Mouse (Mus musculus) c-Kit-positive CD71-positive TER-119-negative erythroid progenitor cells, embryonic 14.5 days (primary cell): ENCODE measurements around the gene Fam83g.
"Not testable (repeated sequence)": the region's sequence is repeated elsewhere in the genome, so short reads cannot be mapped to it uniquely, and the experiment has no call there.

Experiments used
- DNase-seq: peaks from one replicate; pipeline ENCODE4 v3.0.0-alpha.2; 2013; ENCODE audit warnings: low read depth

The Fam83g gene

DNA sequence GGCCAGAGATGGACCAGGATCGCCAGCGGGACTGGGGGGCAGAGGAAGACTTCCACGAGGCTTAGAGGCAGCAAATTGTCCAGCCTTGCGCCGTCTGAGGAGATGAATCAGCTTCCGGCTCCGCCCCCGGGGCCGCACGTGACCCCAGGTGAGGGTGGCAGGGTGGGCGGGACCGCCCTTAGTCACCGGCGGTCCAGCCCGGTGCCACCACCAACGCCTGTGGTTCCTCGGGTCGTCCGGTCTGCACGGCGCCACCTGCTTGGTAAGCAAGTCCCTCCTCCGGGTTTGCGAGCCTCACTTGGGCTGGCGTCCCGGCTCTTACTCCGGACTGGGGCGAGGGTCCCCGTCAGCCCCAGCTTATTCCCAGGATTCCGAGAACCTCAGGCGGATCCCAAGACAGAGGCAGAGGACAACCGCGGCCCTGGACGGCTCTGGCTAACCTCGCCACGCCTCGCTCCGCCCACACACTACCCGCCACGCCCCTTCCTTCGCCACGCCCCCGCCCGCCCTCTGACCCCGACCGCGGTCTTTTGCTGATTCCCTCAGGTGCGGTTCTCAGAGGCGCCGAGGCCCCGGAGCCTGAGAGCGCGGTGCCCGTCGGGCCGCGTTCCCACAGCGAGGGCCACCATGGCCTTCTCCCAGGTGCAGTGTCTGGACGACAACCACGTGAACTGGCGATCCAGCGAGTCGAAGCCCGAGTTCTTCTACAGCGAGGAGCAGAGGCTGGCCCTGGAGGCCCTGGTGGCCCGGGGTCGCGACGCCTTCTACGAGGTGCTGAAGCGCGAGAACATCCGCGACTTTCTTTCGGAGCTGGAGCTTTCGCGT, at the start of gene Fam83g:
Gene Fam83g (plus strand): TSS at position 185 of the 825 bp plus-strand sequence.
- peak; percentile 53 for DNase-seq

DNA sequence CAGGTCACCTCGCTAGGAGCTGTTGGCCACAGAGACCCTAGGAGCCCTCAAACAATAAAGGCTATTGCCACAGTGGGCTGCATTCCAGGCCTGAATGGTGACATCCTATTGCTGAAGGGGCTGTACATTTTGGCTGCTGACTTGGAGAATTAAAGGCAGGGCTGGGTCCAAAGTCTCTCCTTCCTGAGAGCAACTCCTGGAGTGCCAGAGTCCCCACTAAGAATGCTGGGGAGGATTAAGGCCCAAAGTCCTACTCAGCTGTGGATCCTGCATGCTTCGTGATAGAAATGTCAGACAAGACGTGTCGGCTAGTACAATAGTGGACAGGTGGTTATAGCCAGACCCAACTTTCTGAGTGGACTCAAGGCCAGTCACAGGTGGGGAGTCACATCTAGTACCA, 47.6 kb upstream of the Fam83g start:
- not testable (repeated sequence) for DNase-seq

DNA sequence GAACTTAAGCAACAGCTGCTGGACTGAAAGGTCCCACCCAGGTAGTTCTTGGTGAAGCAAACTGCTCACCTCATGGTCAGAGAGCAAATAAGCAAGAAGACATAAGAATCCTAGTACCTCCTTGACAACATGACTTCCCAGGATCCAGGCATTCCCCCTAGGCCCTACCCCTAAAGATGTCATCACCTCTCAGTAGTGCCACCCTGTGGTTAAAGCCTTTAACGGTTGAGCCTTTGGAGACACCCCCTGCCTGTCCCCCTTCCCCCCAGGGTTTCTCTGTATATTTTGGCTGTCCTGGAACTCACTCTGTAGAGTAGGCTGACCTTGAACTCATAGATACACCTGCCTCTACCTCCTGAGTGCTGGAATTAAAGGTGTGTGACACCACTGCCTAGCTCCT, 46.5 kb upstream of the Fam83g start:
- DNase-seq, result no peak

GRCm38 (mm10) chr11:61637856-61638255, 46.0 kb upstream of the Fam83g start:
- no peak for DNase-seq

DNA sequence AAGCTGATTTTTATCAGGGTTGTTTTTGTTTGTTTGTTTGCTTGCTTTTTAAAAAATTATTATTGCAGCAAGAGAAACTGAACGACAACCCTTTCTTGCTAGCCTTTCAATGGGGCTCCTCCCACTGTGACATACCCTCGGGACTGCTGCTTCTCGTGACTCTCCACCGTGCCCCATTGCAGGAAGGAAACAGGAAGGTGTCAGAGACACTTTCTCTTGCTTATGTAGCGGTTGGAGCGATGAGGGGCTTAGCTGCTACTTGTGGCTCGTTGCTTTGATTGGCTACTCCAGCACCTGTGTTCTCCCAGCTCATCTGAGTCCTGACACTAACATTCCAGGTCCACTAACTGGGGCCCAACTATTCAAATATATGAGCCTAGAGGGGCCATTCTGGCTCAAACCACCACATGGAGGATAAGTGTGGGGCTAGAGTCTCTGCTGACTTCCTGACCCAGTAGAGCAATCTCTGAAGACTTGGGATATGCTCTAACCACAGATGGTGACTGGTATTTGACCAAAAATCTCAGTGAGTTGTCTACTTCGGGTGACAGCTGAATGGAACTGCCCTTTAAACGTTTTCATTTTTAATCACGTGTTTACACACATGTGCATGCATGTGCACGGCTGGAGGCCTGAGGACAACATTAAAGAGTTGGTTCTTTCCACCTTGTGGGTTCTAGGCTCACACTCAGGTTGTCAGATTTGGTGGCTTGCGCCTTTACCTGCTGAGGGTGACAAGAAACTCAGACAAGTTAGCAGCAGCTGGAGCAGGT, 44.9 kb upstream of the Fam83g start:
- DNase-seq, result no peak

DNA sequence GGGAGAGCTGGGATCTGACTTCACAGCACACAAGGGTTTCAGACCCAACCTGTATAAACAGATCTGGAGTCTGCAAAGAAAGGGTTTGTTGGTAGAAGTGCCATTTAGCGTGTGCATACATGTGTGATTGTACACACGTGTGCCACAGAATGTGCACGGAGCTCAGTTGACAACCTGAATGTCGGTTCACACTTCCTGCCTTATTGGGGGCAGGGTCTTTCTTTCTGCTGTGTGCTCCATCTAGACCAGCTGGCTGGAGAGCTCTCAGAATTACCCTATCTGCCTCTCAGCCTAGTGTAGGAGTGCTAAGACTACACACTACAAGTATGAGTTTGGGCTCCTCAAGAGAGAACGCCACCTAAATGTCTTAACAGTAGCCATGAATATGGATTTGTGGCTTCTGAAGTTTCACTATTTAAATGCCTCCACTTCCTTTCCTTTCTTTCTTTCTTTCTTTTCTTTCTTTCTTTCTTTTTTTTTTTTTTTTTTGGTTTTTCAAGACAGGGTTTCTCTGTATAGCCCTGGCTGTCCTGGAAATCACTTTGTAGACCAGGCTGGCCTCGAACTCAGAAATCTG, 44.2 kb upstream of the Fam83g start:
- DNase-seq, result no peak

DNA sequence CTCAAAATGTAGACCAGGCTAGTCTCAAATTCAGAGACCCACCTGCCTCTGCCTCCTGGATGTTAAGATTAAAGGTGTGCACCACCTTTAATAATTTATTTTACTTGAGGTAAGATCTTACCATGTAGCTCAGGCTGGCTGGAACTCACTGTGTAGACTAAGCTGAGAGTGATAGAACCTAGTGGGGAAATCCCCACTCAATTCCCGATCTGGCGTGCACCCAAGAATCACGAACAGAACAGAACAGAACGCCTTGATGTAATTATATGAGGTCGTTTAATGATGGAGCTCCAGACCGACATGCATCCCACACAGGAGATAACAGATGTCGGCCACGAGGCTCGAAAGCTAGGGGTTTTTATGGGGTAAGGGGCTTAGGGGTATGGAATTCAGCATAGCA, 43.3 kb upstream of the Fam83g start:
- DNase-seq, result not testable (repeated sequence)

DNA sequence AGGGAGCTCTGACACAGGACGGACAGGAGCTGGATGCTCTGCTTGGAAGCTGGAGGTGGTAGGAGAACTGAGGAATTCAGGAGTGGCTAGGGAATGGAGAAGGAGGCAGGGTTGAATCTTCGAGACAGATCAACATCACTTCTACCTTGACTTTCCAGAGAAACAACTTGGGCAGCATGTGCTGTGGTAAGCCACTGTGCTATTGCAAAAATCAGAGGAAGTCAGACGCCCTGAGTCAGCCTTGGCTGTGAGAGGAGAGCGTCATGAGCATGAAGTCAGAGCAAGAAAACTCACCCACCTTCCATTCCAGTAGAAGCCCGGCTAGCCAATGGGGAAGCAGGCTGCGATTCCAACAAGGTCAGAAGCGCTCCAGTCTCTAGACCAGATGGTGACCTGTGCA, 41.8 kb upstream of the Fam83g start:
- no peak for DNase-seq

DNA sequence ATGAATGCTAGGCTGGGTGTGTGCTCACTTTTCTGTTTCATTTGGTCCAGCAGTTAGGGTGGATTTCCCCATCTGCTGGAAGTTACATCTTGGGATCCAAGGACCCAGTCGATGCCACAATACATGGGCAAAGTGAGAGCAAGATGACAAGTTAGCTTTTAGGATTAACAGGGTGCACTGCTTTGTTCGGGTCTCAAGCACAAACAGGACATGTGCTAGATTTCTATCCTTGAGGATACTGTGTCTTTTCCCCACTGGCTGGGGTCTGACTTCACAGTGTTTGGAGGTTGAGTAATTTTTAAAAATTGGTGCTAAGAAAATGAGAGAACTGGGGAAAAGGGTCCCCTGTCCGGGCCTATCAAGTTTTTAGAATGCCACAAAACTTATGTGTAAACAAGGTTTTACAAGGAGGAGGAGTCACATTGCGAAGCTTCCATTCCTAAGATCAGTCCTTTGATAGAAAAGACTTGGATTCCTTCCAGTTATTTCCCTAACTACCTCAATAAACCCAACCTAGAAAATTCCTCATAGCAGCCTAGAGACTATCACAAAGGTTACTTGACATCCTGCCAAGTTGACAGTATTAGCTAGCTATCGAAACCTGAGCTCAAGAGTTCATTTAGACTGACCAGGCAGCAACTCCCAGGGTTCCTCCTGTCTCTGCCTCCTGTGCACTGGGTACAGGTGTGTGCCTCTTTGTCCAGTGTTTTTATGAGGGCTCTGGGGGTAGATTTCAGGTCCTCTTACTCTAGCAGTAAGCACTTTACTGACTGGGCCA, 40.5 kb upstream of the Fam83g start:
- no peak for DNase-seq

GRCm38 (mm10) chr11:61644576-61645326, 39.1 kb upstream of the Fam83g start:
- DNase-seq, result no peak

- DNase-seq, result no peak
Observed at GRCm38 (mm10) chr11:61645357-61645857, 38.5 kb upstream of the Fam83g start.

DNA sequence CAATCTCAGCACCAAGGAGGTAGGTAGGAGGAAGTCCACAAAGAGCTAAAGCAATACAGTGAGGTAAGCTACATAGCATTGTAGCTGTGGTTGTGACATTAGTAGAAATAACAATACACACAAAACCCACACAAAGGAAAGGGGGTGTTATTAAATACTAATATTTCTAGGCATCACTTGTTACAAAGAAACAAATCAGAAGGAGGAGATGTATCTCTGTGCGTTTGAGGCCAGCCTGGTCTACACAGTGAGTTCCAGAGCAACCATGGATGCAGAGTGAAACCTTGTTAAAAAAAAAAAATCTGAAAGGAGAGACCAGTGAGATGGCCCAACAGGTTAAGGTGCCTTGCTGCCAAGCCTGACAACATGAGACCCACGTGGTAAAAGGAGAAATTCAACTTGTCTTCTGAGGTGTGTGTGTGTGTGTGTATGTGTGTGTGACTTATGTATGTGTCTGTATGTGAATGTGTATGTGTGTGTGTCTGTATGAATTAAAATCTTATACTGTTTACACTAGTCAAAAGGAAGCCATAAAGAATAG, 37.3 kb upstream of the Fam83g start:
- no peak for DNase-seq

- no peak for DNase-seq
Observed at GRCm38 (mm10) chr11:61647110-61647910, 36.6 kb upstream of the Fam83g start.

- DNase-seq, result no peak
Observed at GRCm38 (mm10) chr11:61647956-61648748, 35.7 kb upstream of the Fam83g start.

- DNase-seq, result no peak
Observed at GRCm38 (mm10) chr11:61648749-61649115, 35.2 kb upstream of the Fam83g start.

GRCm38 (mm10) chr11:61649163-61649580, 34.7 kb upstream of the Fam83g start:
- DNase-seq, result no peak

DNA sequence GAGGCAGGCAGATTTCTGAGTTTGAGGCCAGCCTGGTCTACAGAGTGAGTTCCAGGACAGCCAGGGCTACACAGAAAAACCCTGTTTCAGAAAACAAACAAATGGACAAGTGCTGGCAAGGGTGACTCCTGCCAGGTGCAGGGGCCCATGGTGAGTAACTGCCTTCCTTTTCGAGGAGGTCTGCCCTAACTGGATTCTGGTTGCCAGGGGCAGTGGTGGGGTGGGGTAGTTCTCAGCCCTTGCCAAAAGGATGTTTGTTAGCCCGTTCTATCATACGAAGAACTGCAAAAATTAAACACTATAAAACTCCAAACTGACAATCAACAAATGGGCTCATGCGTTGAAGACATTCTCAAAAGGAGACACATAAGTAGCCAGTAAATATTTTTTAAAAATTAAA, 34.3 kb upstream of the Fam83g start:
- no peak for DNase-seq

GRCm38 (mm10) chr11:61650470-61651265, 33.2 kb upstream of the Fam83g start:
- DNase-seq, result no peak
